Mouse (Mus musculus): Measurements from ENCODE around the gene Tyk2. TPM values are rescaled to one million over a fixed set of nuclear protein-coding genes. Genes with fewer than 3 reads are reported as not detected.
A peak's percentile ranks its signal among the peaks of the same experiment; 100 is the strongest.

Tyk2 gene
- polyA plus RNA-seq, 1 experiment from 2014 or later: 12.8 TPM

DNA sequence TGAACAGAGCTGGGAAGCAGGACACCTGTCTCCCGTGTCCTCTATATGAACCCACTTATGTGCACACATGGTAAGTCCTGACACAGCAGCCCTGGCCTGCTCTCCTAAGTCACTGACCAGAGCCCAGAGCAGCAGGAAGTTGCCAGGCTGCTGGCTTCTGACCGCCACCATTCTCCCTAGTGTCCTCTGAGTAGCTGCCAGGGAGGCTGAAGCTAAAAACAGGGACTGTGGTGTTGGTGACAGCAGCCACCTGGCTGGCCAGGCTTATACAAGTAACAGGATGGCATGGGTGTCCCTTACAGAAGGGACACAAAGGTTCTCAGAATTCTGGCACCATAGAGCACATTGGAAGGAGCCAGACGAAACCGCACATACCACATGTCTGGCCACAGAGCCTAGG lies 14.4 kb upstream of the Tyk2 start:
- Histone ChIP-seq H3K36me3 (replicated peaks) (peaks cover 58% of the 10 kb centered on the region), H3K9me3 (no peaks in the 10 kb centered on the region), H3K4me2 (no peak overlapping the region), H3K4me3 (replicated peaks) (no peak overlapping the region), H3K9ac (no peak overlapping the region), H3K27ac (no peak overlapping the region), H3K4me1 (peaks cover 34% of the 10 kb centered on the region), H3K27me3 (no peaks in the 10 kb centered on the region)
- no peak for ATAC-seq (ENCODE audit: low FRiP score)
- 98% methylated on average over 4 of the region's 4 CpGs for WGBS

- no peak overlapping the region for H3K9ac ChIP-seq
- H3K27me3 ChIP-seq: no peaks in the 10 kb centered on the region
- H3K4me3 ChIP-seq (replicated peaks): no peak overlapping the region
- no peaks in the 10 kb centered on the region for H3K9me3 ChIP-seq
- no peak for ATAC-seq (ENCODE audit: low FRiP score)
- 95% methylated on average over 3 of the region's 3 CpGs for WGBS
- no peak overlapping the region for H3K4me2 ChIP-seq
- peaks cover 31% of the 10 kb centered on the region for H3K4me1 ChIP-seq
- H3K27ac ChIP-seq: no peak overlapping the region
- peaks cover 69% of the 10 kb centered on the region for H3K36me3 ChIP-seq (replicated peaks)
Observed at GRCm38 (mm10) chr9:21144361-21144760, 13.3 kb upstream of the Tyk2 start.

- H3K4me1 ChIP-seq: peaks cover 7% of the 10 kb centered on the region
- no peak overlapping the region for H3K4me3 ChIP-seq (replicated peaks)
- no peaks in the 10 kb centered on the region for H3K9me3 ChIP-seq
- H3K36me3 ChIP-seq (replicated peaks): peaks cover 86% of the 10 kb centered on the region
- WGBS: 94% methylated on average over 14 of the region's 14 CpGs
- H3K9ac ChIP-seq: no peak overlapping the region
- no peak for ATAC-seq (ENCODE audit: low FRiP score)
- no peak overlapping the region for H3K27ac ChIP-seq
- no peak overlapping the region for H3K4me2 ChIP-seq
- H3K27me3 ChIP-seq: no peaks in the 10 kb centered on the region
Observed at GRCm38 (mm10) chr9:21141922-21142321, 10.9 kb upstream of the Tyk2 start.

DNA sequence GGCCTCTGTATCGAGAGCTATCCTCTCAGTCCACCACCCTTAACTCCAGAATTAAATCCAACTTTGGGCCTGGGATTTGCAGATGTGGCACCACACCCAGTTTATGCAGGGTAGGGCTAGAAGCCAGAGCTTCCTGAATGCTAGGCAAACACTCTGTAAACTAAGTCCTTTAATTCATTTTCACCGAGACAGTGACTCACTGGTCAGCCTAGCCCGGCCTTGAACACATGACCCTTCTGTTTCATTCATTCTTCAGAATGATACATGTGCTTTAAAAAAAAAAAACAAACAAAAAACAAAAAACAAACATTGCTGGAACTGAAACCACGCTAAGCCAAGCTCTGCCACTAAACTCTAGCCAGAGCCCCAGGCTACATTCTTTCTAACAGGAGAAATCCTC lies 7.3 kb upstream of the Tyk2 start:
- H3K36me3 ChIP-seq (replicated peaks): peaks cover 60% of the 10 kb centered on the region
- no peaks in the 10 kb centered on the region for H3K4me1 ChIP-seq
- no peak overlapping the region for H3K9ac ChIP-seq
- no peak overlapping the region for H3K4me3 ChIP-seq (replicated peaks)
- 92% methylated on average over 4 of the region's 4 CpGs for WGBS
- no peak for ATAC-seq (ENCODE audit: low FRiP score)
- no peaks in the 10 kb centered on the region for H3K9me3 ChIP-seq
- no peak overlapping the region for H3K27ac ChIP-seq
- H3K27me3 ChIP-seq: no peaks in the 10 kb centered on the region
- no peak overlapping the region for H3K4me2 ChIP-seq

- ATAC-seq (ENCODE audit: low FRiP score): 0 out of 2 replicates have a peak, but pooled peaks have one; percentile 33
- peaks cover 48% of the 10 kb centered on the region for H3K36me3 ChIP-seq (replicated peaks)
- 54% methylated on average over 3 of the region's 3 CpGs for WGBS
Observed at GRCm38 (mm10) chr9:21137229-21137628, 6.2 kb upstream of the Tyk2 start.

GRCm38 (mm10) chr9:21136401-21136800 lies 5.4 kb upstream of the Tyk2 start:
- WGBS: 91% methylated on average over 6 of the region's 6 CpGs
- H3K4me3 ChIP-seq (replicated peaks): no peak overlapping the region
- H3K27ac ChIP-seq: no peak overlapping the region
- no peaks in the 10 kb centered on the region for H3K4me1 ChIP-seq
- H3K27me3 ChIP-seq: no peaks in the 10 kb centered on the region
- ATAC-seq (ENCODE audit: low FRiP score): no peak
- H3K9me3 ChIP-seq: no peaks in the 10 kb centered on the region
- H3K9ac ChIP-seq: no peak overlapping the region
- no peak overlapping the region for H3K4me2 ChIP-seq
- peaks cover 40% of the 10 kb centered on the region for H3K36me3 ChIP-seq (replicated peaks)

More at GRCm38 (mm10) chr9:21137229-21137628, 6.2 kb upstream of the Tyk2 start:
- Histone ChIP-seq H3K27ac (no peak overlapping the region), H3K4me2 (no peak overlapping the region), H3K9ac (no peak overlapping the region), H3K27me3 (no peaks in the 10 kb centered on the region), H3K4me1 (no peaks in the 10 kb centered on the region), H3K4me3 (replicated peaks) (no peak overlapping the region), H3K9me3 (no peaks in the 10 kb centered on the region)

GRCm38 (mm10) chr9:21135941-21136381 lies 4.9 kb upstream of the Tyk2 start:
- Histone ChIP-seq H3K36me3 (replicated peaks) (peaks cover 35% of the 10 kb centered on the region), H3K4me2 (no peak overlapping the region), H3K9me3 (no peaks in the 10 kb centered on the region), H3K9ac (no peak overlapping the region), H3K4me3 (replicated peaks) (no peak overlapping the region), H3K27me3 (no peaks in the 10 kb centered on the region), H3K27ac (no peak overlapping the region), H3K4me1 (no peaks in the 10 kb centered on the region)
- 83% methylated on average over 1 of the region's 1 CpGs for WGBS
- no peak for ATAC-seq (ENCODE audit: low FRiP score)

- 80% methylated on average over 4 of the region's 4 CpGs for WGBS
- no peak overlapping the region for H3K27ac ChIP-seq
- no peak overlapping the region for H3K4me2 ChIP-seq
- H3K4me3 ChIP-seq (replicated peaks): no peak overlapping the region
- ATAC-seq (ENCODE audit: low FRiP score): no peak
- H3K36me3 ChIP-seq (replicated peaks): peaks cover 30% of the 10 kb centered on the region
- no peaks in the 10 kb centered on the region for H3K9me3 ChIP-seq
- H3K27me3 ChIP-seq: no peaks in the 10 kb centered on the region
- H3K4me1 ChIP-seq: peaks cover 4% of the 10 kb centered on the region
- no peak overlapping the region for H3K9ac ChIP-seq
Observed at GRCm38 (mm10) chr9:21135329-21135890, 4.4 kb upstream of the Tyk2 start.

DNA sequence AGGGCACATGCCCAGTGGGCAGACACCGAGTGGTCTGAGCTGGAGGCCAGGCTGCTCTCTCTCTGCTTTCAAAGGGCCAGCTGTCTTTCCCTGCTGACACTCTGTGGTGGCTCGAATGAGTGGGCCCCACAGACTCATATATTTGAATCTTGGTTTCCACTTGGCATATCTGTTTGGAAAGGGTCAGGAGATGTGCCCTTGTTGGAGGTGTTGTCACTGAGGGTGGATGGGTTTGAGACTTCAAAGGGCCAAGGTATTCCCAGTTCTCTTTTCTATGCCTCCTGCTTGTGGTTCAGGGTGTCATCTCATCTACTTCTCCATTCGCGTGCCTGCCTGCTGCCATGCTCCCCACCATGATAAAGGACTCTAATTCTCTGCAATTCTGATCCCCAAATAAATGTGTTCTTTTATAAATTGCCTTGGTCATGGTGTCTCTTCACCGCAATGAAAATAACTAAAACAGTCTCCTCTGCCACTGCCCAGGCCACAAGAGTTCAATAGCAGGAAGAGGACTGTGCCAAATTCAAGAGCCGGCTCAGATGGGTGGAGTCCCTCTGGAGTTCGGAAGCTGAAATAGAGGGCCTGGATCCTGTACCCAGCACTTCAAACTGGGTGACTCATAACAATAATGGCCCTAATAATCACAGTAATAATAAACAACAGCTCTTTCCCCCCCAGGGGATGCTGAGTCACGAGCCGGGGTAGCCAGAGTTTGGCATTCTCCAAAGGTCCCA lies 3.7 kb upstream of the Tyk2 start:
- H3K4me3 ChIP-seq (replicated peaks): no peak overlapping the region
- H3K9me3 ChIP-seq: no peaks in the 10 kb centered on the region
- H3K4me2 ChIP-seq: no peak overlapping the region
- no peak for ATAC-seq (ENCODE audit: low FRiP score)
- H3K9ac ChIP-seq: no peak overlapping the region
- WGBS: 88% methylated on average over 9 of the region's 9 CpGs
- H3K27ac ChIP-seq: no peak overlapping the region
- peaks cover 7% of the 10 kb centered on the region for H3K4me1 ChIP-seq
- peaks cover 23% of the 10 kb centered on the region for H3K36me3 ChIP-seq (replicated peaks)
- no peaks in the 10 kb centered on the region for H3K27me3 ChIP-seq

DNA sequence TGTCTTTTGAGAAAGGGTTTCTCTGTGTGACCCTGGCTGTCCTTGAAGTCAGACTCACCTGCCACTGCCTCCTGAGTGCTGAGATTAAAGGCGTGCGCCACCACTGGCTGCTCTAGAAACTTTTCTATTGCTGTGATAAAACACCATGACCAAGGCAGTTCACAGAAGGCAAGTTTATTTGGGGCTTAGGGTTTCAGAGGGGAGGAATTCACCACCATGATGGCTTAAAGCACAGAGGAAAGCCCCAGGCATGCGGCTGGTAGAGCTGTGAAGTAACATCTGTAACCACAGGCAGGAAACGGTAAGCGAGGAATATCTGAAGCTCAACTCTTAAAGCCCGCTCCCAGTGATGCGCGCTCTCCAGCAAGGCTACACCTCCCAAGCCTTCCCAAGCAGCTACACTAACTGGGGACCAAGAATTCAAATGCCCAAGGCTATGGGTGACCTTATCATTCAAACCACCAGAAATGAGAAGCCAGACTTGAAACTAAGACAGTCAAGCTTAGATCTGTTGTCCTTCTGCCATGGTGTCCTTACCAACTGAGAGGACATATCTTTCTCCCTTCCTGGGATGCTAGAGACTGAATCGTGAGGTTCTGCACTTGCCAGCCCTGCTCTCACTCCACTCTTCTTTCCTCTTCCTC lies 2.1 kb upstream of the Tyk2 start:
- H3K4me2 ChIP-seq: no peak overlapping the region
- no peak overlapping the region for H3K4me3 ChIP-seq (replicated peaks)
- WGBS: 88% methylated on average over 9 of the region's 9 CpGs
- peaks cover 9% of the 10 kb centered on the region for H3K36me3 ChIP-seq (replicated peaks)
- no peaks in the 10 kb centered on the region for H3K27me3 ChIP-seq
- H3K4me1 ChIP-seq: peaks cover 7% of the 10 kb centered on the region
- no peak for ATAC-seq (ENCODE audit: low FRiP score)
- no peak overlapping the region for H3K9ac ChIP-seq
- H3K27ac ChIP-seq: no peak overlapping the region
- H3K9me3 ChIP-seq: no peaks in the 10 kb centered on the region

DNA sequence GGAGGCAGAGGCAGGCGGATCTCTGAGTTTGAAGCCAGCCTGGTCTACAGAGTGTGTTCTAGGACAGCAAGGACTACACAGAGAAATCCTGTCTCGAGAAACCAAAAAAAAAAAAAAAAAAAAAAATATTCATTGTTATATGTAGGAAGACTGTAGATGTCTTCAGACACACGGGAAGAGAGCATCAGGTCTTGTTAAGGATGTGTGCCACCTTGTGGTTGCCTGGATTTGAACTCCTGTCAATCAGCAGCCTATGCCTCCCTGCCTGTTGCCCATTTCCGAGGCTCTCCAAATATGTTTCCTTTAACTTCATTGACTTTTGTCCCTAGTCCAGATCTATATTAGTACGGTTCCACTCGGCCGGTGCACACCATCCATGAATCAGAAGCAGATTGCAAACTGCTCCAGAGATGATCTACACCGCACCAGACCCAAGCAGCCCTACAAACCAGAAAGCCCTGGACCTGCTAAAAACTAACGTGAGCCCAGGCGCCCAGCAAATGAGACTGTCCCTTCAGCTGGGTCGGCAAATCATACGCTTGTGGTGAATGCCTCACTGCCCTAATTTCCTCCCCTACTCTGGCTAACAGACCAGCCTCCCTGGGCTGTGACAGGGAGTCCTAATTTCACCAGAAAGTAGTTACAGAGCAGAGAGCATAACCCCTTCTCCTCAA lies 1.2 kb upstream of the Tyk2 start:
- ATAC-seq (ENCODE audit: low FRiP score): no peak
- H3K9me3 ChIP-seq: no peaks in the 10 kb centered on the region
- no peak overlapping the region for H3K9ac ChIP-seq
- peaks cover 7% of the 10 kb centered on the region for H3K4me1 ChIP-seq
- no peak overlapping the region for H3K4me3 ChIP-seq (replicated peaks)
- no peaks in the 10 kb centered on the region for H3K27me3 ChIP-seq
- 87% methylated on average over 12 of the region's 12 CpGs for WGBS
- H3K36me3 ChIP-seq (replicated peaks): no peaks in the 10 kb centered on the region
- no peak overlapping the region for H3K4me2 ChIP-seq
- no peak overlapping the region for H3K27ac ChIP-seq

GRCm38 (mm10) chr9:21126259-21126627 lies 4.8 kb downstream of the Tyk2 start:
- no peak for ATAC-seq (ENCODE audit: low FRiP score)
- Histone ChIP-seq H3K4me1 (peaks cover 7% of the 10 kb centered on the region), H3K4me2 (no peak overlapping the region), H3K4me3 (replicated peaks) (no peak overlapping the region), H3K9me3 (no peaks in the 10 kb centered on the region), H3K27me3 (no peaks in the 10 kb centered on the region), H3K9ac (0 out of 2 replicates have a peak overlapping the region, but pooled peaks have one; percentile 17), H3K36me3 (replicated peaks) (peaks cover 30% of the 10 kb centered on the region), H3K27ac (no peak overlapping the region)
- WGBS: 83% methylated on average over 2 of the region's 2 CpGs
